Mouse (Mus musculus) MEL (cell line): ENCODE results near the gene Bnc1.

Experiments
- CTCF ChIP-seq, 3 experiments: IDR thresholded peaks in 2 of 3; conservative IDR thresholded peaks in 1 of 3; 2 replicates each; pipeline ENCODE4 v1.5.1; 2011 to 2012; ENCODE audit warnings: low read length in 3 of 3, low read depth in 2 of 3, mild to moderate bottlenecking in 2 of 3, improper control_type of control experiment in 1 of 3, inconsistent platforms in 1 of 3, mixed read lengths in 1 of 3, moderate library complexity in 1 of 3; ENCODE audit not compliant: control insufficient read depth in 1 of 3, insufficient read depth in 1 of 3, poor library complexity in 1 of 3, severe bottlenecking in 1 of 3
- E2F4 ChIP-seq: IDR thresholded peaks from 2 replicates; pipeline ENCODE4 v1.6.1; 2011; ENCODE audit warnings: low read depth, low read length, improper control_type of control experiment, borderline replicate concordance
- ELF1 ChIP-seq: IDR thresholded peaks from 2 replicates; pipeline ENCODE4 v1.6.1; 2014; ENCODE audit warnings: low read depth, mild to moderate bottlenecking, inconsistent platforms, low read length, improper control_type of control experiment, moderate library complexity
- EP300 ChIP-seq, 2 experiments: IDR thresholded peaks; 2 replicates each; pipeline ENCODE4 v1.6.1; 2011; ENCODE audit warnings: improper control_type of control experiment in 2 of 2, low read length in 2 of 2, low read depth in 1 of 2, mild to moderate bottlenecking in 1 of 2
- MAX ChIP-seq: IDR thresholded peaks from 2 replicates; pipeline ENCODE4 v1.6.1; 2011; ENCODE audit warnings: low read length, improper control_type of control experiment
- MEF2A ChIP-seq: IDR thresholded peaks from 2 replicates; pipeline ENCODE4 v1.6.1; 2014; ENCODE audit warnings: low read depth, mild to moderate bottlenecking, inconsistent platforms, low read length, improper control_type of control experiment; ENCODE audit not compliant: poor library complexity, insufficient replicate concordance, severe bottlenecking; ENCODE audit errors: extremely low read depth
- MYB ChIP-seq: IDR thresholded peaks from 2 replicates; pipeline ENCODE4 v1.6.1; 2011; ENCODE audit warnings: mild to moderate bottlenecking, low read depth, low read length, improper control_type of control experiment
- MYC ChIP-seq: IDR thresholded peaks from 2 replicates; pipeline ENCODE4 v1.6.1; 2011; ENCODE audit warnings: low read depth, mild to moderate bottlenecking, low read length, improper control_type of control experiment, moderate library complexity
- SIN3A ChIP-seq: IDR thresholded peaks from 2 replicates; pipeline ENCODE4 v1.6.1; 2012; ENCODE audit warnings: low read length, improper control_type of control experiment, inconsistent platforms
- ZKSCAN1 ChIP-seq: IDR thresholded peaks from 2 replicates; pipeline ENCODE4 v1.6.1; 2012; ENCODE audit warnings: low read depth, mild to moderate bottlenecking, inconsistent platforms, low read length, improper control_type of control experiment, moderate library complexity
- ZMIZ1 ChIP-seq: IDR thresholded peaks from 2 replicates; pipeline ENCODE4 v1.6.1; 2012; ENCODE audit warnings: low read depth, mild to moderate bottlenecking, inconsistent platforms, low read length, improper control_type of control experiment, moderate library complexity
- ZNF384 ChIP-seq: IDR thresholded peaks from 2 replicates; pipeline ENCODE4 v1.6.1; 2012; ENCODE audit warnings: low read depth, mild to moderate bottlenecking, inconsistent platforms, low read length, improper control_type of control experiment

- TF ChIP-seq MYB: no peak
- TF ChIP-seq ZNF384: no peak
- TF ChIP-seq ZMIZ1: no peak
- no peak for TF ChIP-seq MAX
- no peak for TF ChIP-seq MYC
- no peak for TF ChIP-seq SIN3A
- TF ChIP-seq ZKSCAN1: no peak
- TF ChIP-seq EP300 (IDR thresholded peaks at IDR 0.05; ENCODE audit: low read depth in 1 of 2, low read length in 2 of 2): no peak
- TF ChIP-seq E2F4: no peak
- no peak for TF ChIP-seq MEF2A
- TF ChIP-seq ELF1: no peak
- TF ChIP-seq CTCF (IDR thresholded peaks at IDR 0.05 in 2 of 3, conservative IDR thresholded peaks at IDR 0.05 in 1 of 3; ENCODE audit: control insufficient read depth in 1 of 3, insufficient read depth in 1 of 3, low read depth in 2 of 3, low read length in 3 of 3, poor library complexity in 1 of 3, severe bottlenecking in 1 of 3): no peak
Observed at GRCm38 (mm10) chr7:82022404-82022803, 30.3 kb upstream of the Bnc1 start.
